Mouse (Mus musculus): Measurements from ENCODE around the gene Hamp.
A peak's percentile ranks its signal among the peaks of the same experiment; 100 is the strongest.

Hamp gene

DNA sequence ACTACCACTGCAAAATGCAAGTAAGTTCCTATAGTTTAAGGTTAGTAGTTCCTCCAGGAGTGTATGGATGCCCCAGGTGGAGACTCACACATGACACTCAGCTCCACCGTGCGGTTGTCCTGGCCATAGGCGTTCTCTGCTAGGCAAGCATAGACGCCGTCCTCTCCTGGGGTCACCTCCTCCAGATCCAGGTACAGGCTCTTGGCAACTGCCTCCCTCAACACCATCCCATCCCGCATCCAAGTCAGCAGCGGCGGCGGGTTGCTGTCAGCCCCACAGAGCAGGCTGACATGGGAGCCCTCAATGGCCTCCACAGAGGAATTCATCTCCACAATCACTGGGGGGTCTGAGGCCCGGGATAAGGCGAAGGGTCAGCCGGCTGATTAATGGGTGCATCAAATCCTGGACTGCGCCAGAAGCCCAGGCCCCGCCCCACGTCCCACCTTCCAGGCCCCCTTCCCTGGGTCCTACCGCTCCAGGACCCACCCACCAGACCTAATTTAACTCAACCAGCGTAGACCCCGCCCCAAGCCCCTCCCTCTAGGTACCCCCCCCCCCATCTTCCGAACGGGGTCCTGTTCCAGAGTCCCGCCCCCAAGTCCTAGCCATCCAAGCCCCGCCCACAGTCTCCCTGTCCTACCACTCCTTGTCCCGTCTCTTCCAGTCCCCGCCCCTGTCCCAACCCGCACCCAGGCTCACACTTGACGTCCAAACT is 35.4 kb downstream of the Hamp start:
- DNase-seq (ENCODE audit: low spot score in 2 of 2): no peak

DNA sequence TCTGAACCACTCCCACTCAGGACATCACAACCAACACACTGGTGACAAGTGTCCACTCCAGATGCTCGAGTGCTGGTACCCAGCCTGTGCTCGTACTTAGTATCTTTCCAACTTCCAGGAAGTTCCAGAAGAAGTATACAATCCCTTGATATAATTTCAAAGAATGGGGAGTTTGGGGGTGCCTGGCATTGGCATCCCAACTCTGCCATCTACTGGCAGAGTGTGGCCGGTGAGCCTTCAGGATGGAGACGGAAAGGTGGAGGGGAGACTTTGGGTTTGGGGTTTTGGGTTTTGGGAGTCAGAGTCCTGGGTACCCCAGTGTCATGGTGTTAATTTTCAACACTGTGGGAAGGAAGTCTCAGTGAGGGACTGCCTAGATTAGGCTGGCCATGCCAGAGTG is 39.8 kb downstream of the Hamp start:
- DNase-seq (ENCODE audit: low spot score in 2 of 2): peak in 1 of 2 experiments; percentile 48

DNA sequence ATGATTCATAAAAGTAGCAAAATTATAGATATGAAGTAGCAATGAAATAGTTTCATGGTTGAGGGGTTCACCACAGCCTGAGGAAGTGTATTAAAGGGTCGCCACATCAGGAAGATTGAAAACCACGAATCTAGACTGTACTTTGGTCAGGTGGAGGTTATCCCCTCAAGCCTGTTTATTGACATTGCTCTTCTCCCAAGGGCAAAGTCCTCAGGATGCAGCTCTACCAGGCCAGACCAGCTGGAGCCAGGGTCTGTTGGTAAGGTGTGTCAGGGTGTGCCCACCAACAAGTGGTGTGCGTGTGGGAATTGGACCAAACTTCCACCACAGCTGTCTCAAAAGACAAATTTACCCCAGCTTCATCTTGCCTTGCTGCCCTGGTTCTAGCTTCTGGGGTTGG is 48.6 kb downstream of the Hamp start:
- DNase-seq (ENCODE audit: low spot score in 2 of 2): no peak

DNA sequence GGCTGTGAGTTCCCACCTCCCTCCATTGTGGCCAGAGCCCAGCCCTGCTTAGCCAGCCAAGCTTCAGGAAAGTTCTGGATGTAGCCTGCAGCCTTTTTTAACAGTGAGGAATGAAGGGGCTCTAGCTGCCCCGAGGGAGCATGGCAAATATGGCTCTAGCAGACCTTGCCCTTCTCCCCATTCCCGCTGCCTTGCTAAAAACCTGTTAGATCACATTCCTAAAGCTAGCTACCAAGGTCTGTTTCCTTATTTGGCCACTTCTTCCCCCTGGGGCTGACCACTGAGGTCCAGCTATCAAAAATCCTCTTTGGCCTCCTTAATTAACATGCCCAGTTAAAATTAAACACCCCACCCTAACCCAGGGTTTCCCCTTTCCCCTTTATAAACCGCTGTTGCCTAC is 51.3 kb downstream of the Hamp start:
- no peak for DNase-seq (ENCODE audit: low spot score in 2 of 2)
